Mouse (Mus musculus) R1 (cell line): ENCODE measurements around the gene Styk1.

ENCODE experiments used
- DNase-seq: peaks from one replicate; pipeline ENCODE4 v3.0.0-alpha.2; 2018; ENCODE audit warnings: low read depth, low spot score

Styk1 gene

GRCm38 (mm10) chr6:131353352-131353919, at the start of gene Styk1:
TSS of gene Styk1 (minus strand) at chr6:131353597.
- peak; percentile 99 for DNase-seq

GRCm38 (mm10) chr6:131403036-131403435, 49.6 kb upstream of the Styk1 start:
- no peak for DNase-seq

GRCm38 (mm10) chr6:131402606-131403005, 49.2 kb upstream of the Styk1 start:
- DNase-seq = no peak

GRCm38 (mm10) chr6:131401259-131401658, 47.9 kb upstream of the Styk1 start:
- no peak for DNase-seq

- DNase-seq = no peak
These were observed 43.3 kb upstream of the Styk1 start for GRCm38 (mm10) chr6:131396650-131397049.

- peak; percentile 80 for DNase-seq
These were observed 40.7 kb upstream of the Styk1 start for GRCm38 (mm10) chr6:131393873-131394660.

GRCm38 (mm10) chr6:131388040-131389021, 34.9 kb upstream of the Styk1 start, which contains the start of gene Ybx3:
TSS of gene Ybx3 (minus strand) at chr6:131388476.
- peak; percentile 86 for DNase-seq

GRCm38 (mm10) chr6:131387221-131388039, 34.0 kb upstream of the Styk1 start:
- peak; percentile 86 for DNase-seq

GRCm38 (mm10) chr6:131386416-131387019, 33.1 kb upstream of the Styk1 start:
- no peak for DNase-seq

- DNase-seq = no peak
These were observed 32.1 kb upstream of the Styk1 start for GRCm38 (mm10) chr6:131385469-131385868.

- DNase-seq = no peak
These were observed 30.4 kb upstream of the Styk1 start for GRCm38 (mm10) chr6:131383713-131384330.

GRCm38 (mm10) chr6:131382984-131383337, 29.6 kb upstream of the Styk1 start:
- DNase-seq = no peak

- peak; percentile 95 for DNase-seq
These were observed 29.0 kb upstream of the Styk1 start for GRCm38 (mm10) chr6:131382232-131382983.

- no peak for DNase-seq
These were observed 25.5 kb upstream of the Styk1 start for GRCm38 (mm10) chr6:131378858-131379428.

- DNase-seq = no peak
These were observed 24.0 kb upstream of the Styk1 start for GRCm38 (mm10) chr6:131377378-131377777.

- no peak for DNase-seq
These were observed 21.4 kb upstream of the Styk1 start for GRCm38 (mm10) chr6:131374594-131375340.

- DNase-seq = no peak
These were observed 19.8 kb upstream of the Styk1 start for GRCm38 (mm10) chr6:131373160-131373559.

GRCm38 (mm10) chr6:131370767-131371166, 17.4 kb upstream of the Styk1 start:
- no peak for DNase-seq
